Mouse (Mus musculus) intestine, embryonic 14.5 days (tissue): Measurements from ENCODE around the gene Cd163. TPM values are rescaled to one million over a fixed set of nuclear protein-coding genes. Genes with fewer than 3 reads are reported as not detected.

Experiments
- ATAC-seq: fragments of 200-750 bp; cut with Nextera tagmentation; replicated peaks from 2 replicates; pipeline ENCODE4 v1.8.0; 2017; ENCODE audit warnings: low read depth, moderate number of reproducible peaks, moderate TSS enrichment, moderate library complexity; ENCODE audit not compliant: low FRiP score, low TSS enrichment
- DNase-seq: peaks from one replicate; pipeline ENCODE4 v3.0.0-alpha.2; 2018; ENCODE audit warnings: low spot score
- H3K27ac ChIP-seq: fragments of 300-500 bp; sonication (generic); 2 replicates; pipeline ENCODE4 v1.5.1; 2014; ENCODE audit warnings: low read depth, mild to moderate bottlenecking, control low read depth
- H3K27me3 ChIP-seq: fragments of 300-500 bp; sonication (generic); replicated peaks from 2 replicates; pipeline ENCODE4 v1.6.1; 2014; ENCODE audit warnings: low read length, control low read depth; ENCODE audit not compliant: control insufficient read depth, insufficient read depth
- H3K36me3 ChIP-seq: fragments of 300-500 bp; sonication (generic); 2 replicates; pipeline ENCODE4 v1.6.1; 2014; ENCODE audit warnings: low read length, control low read depth; ENCODE audit not compliant: control insufficient read depth, insufficient read depth
- H3K4me1 ChIP-seq: fragments of 300-500 bp; sonication (generic); replicated peaks from 2 replicates; pipeline ENCODE4 v1.6.1; 2014; ENCODE audit warnings: low read length, control low read depth, mixed read lengths; ENCODE audit not compliant: control insufficient read depth, insufficient read depth
- H3K4me2 ChIP-seq: fragments of 300-500 bp; sonication (generic); 2 replicates; pipeline ENCODE4 v1.6.1; 2014; ENCODE audit warnings: low read length
- H3K4me3 ChIP-seq: fragments of 300-500 bp; sonication (generic); 2 replicates; pipeline ENCODE4 v1.5.1; 2014; ENCODE audit warnings: low read depth, low read length, control low read depth, mixed read lengths
- H3K9ac ChIP-seq: fragments of 300-500 bp; sonication (generic); 2 replicates; pipeline ENCODE4 v1.6.1; 2014; ENCODE audit warnings: mild to moderate bottlenecking, low read length
- H3K9me3 ChIP-seq: fragments of 300-500 bp; sonication (generic); 2 replicates; pipeline ENCODE4 v1.6.1; 2016; ENCODE audit warnings: low read length, control low read depth; ENCODE audit not compliant: control insufficient read depth
- WGBS: fragments of 180-500 bp; shearing (Covaris S2); extraction: QIAGEN DNeasy Blood & Tissue Kit; methylation state at CpG from one replicate; pipeline ENCODE4 v1.1.7; 2014; 5-methylcytosine and 5-hydroxymethylcytosine counted together
- polyA plus RNA-seq: library from polyadenylated mRNA; unstranded; fragments of >200 nt; fragmentation: Nextera tagmentation; extraction: Ambion mirVana; gene quantifications from 2 replicates; pipeline ENCODE4 v1.2.1, GENCODE M21; 2014

The Cd163 gene
- 0.07 and 0.19 TPM in 2 replicates for polyA plus RNA-seq

GRCm38 (mm10) chr6:124304356-124304755, at the start of gene Cd163:
Gene Cd163, plus strand, starts transcription at chr6:124304656.
- H3K4me2 ChIP-seq: no peak within 1 kb of the TSS
- no peaks in the 10 kb centered on the region for H3K36me3 ChIP-seq
- DNase-seq (no peak), ATAC-seq (no peak)
- H3K9ac ChIP-seq: no peak within 1 kb of the TSS
- WGBS: 85% methylated on average over 4 of the region's 4 CpGs
- H3K9me3 ChIP-seq: no peaks in the 10 kb centered on the region
- H3K27ac ChIP-seq: no peak within 1 kb of the TSS
- H3K4me1 ChIP-seq: no peaks in the 10 kb centered on the region
- H3K4me3 ChIP-seq: no peak within 1 kb of the TSS
- H3K27me3 ChIP-seq: no peaks in the 10 kb centered on the region

- no peak overlapping the region for H3K4me3 ChIP-seq
- no peak overlapping the region for H3K9ac ChIP-seq
- 77% methylated on average over 6 of the region's 6 CpGs for WGBS
- H3K4me1 ChIP-seq: no peaks in the 10 kb centered on the region
- no peaks in the 10 kb centered on the region for H3K9me3 ChIP-seq
- no peak for ATAC-seq
- H3K4me2 ChIP-seq: no peak overlapping the region
- DNase-seq: no peak
- no peak overlapping the region for H3K27ac ChIP-seq
- H3K27me3 ChIP-seq: no peaks in the 10 kb centered on the region
- no peaks in the 10 kb centered on the region for H3K36me3 ChIP-seq
These were observed 48.6 kb upstream of the Cd163 start for GRCm38 (mm10) chr6:124255721-124256470.

- Histone ChIP-seq H3K27me3 (no peaks in the 10 kb centered on the region), H3K4me1 (no peaks in the 10 kb centered on the region), H3K27ac (no peak overlapping the region), H3K9me3 (no peaks in the 10 kb centered on the region), H3K9ac (no peak overlapping the region), H3K36me3 (no peaks in the 10 kb centered on the region), H3K4me2 (no peak overlapping the region), H3K4me3 (no peak overlapping the region)
- peak; percentile 70 for ATAC-seq
- DNase-seq: peak; percentile 87
- WGBS: 25% methylated on average over 11 of the region's 14 CpGs
These were observed 44.1 kb upstream of the Cd163 start for GRCm38 (mm10) chr6:124260198-124260931.

GRCm38 (mm10) chr6:124262696-124263095, 41.8 kb upstream of the Cd163 start:
- H3K9me3 ChIP-seq: no peaks in the 10 kb centered on the region
- peak; percentile 67 for ATAC-seq

GRCm38 (mm10) chr6:124273231-124273880, 31.1 kb upstream of the Cd163 start:
- no peak for ATAC-seq
- no peaks in the 10 kb centered on the region for H3K4me1 ChIP-seq
- H3K27me3 ChIP-seq: no peaks in the 10 kb centered on the region
- no peak overlapping the region for H3K4me3 ChIP-seq
- no peak overlapping the region for H3K4me2 ChIP-seq
- H3K9ac ChIP-seq: no peak overlapping the region
- 79% methylated on average over 5 of the region's 5 CpGs for WGBS
- no peak overlapping the region for H3K27ac ChIP-seq
- H3K36me3 ChIP-seq: no peaks in the 10 kb centered on the region
- DNase-seq: no peak
- H3K9me3 ChIP-seq: no peaks in the 10 kb centered on the region

More at GRCm38 (mm10) chr6:124262696-124263095, 41.8 kb upstream of the Cd163 start:
- no peaks in the 10 kb centered on the region for H3K36me3 ChIP-seq
- DNase-seq: peak; percentile 81
- no peaks in the 10 kb centered on the region for H3K27me3 ChIP-seq
- no peak overlapping the region for H3K9ac ChIP-seq
- H3K4me2 ChIP-seq: no peak overlapping the region
- H3K4me1 ChIP-seq: no peaks in the 10 kb centered on the region
- no peak overlapping the region for H3K4me3 ChIP-seq
- 2% methylated on average over 3 of the region's 3 CpGs for WGBS
- no peak overlapping the region for H3K27ac ChIP-seq

GRCm38 (mm10) chr6:124277641-124278040, 26.8 kb upstream of the Cd163 start:
- DNase-seq (no peak), ATAC-seq (no peak)
- WGBS: 78% methylated on average over 5 of the region's 5 CpGs
- Histone ChIP-seq H3K4me3 (no peak overlapping the region), H3K4me1 (no peaks in the 10 kb centered on the region), H3K27me3 (no peaks in the 10 kb centered on the region), H3K36me3 (no peaks in the 10 kb centered on the region), H3K9me3 (no peaks in the 10 kb centered on the region), H3K27ac (no peak overlapping the region), H3K4me2 (no peak overlapping the region), H3K9ac (no peak overlapping the region)

GRCm38 (mm10) chr6:124278291-124278690, 26.2 kb upstream of the Cd163 start:
- no peak for DNase-seq
- Histone ChIP-seq H3K4me3 (no peak overlapping the region), H3K9ac (no peak overlapping the region), H3K4me1 (no peaks in the 10 kb centered on the region), H3K9me3 (no peaks in the 10 kb centered on the region), H3K27me3 (no peaks in the 10 kb centered on the region), H3K36me3 (no peaks in the 10 kb centered on the region), H3K4me2 (no peak overlapping the region), H3K27ac (no peak overlapping the region)
- WGBS: 78% methylated on average over 5 of the region's 5 CpGs
- ATAC-seq: no peak

GRCm38 (mm10) chr6:124282731-124283130, 21.7 kb upstream of the Cd163 start:
- Histone ChIP-seq H3K27ac (no peak overlapping the region), H3K4me3 (no peak overlapping the region), H3K4me1 (no peaks in the 10 kb centered on the region), H3K9ac (no peak overlapping the region), H3K4me2 (no peak overlapping the region), H3K9me3 (no peaks in the 10 kb centered on the region), H3K36me3 (no peaks in the 10 kb centered on the region), H3K27me3 (no peaks in the 10 kb centered on the region)
- WGBS: 88% methylated on average over 4 of the region's 4 CpGs
- no peak for ATAC-seq
- DNase-seq: no peak
